Mouse (Mus musculus) testis, adult 2 months (tissue): Measurements from ENCODE around the gene Pex14. TPM values are rescaled to one million over a fixed set of nuclear protein-coding genes. Genes with fewer than 3 reads are reported as not detected.

Source experiments
- H3K27ac ChIP-seq: fragments of 200-500 bp; 2 replicates; pipeline ENCODE4 v1.5.1; 2012; ENCODE audit warnings: low read depth, low read length; ENCODE audit not compliant: control insufficient read depth, insufficient read depth
- H3K27me3 ChIP-seq: fragments of 200-500 bp; 2 replicates; pipeline ENCODE4 v1.6.1; 2012; ENCODE audit warnings: mild to moderate bottlenecking, low read length, moderate library complexity; ENCODE audit not compliant: control insufficient read depth, insufficient read depth
- H3K36me3 ChIP-seq: fragments of 200-500 bp; 2 replicates; pipeline ENCODE4 v1.6.1; 2012; ENCODE audit warnings: mild to moderate bottlenecking, low read length; ENCODE audit not compliant: control insufficient read depth, insufficient read depth
- H3K4me1 ChIP-seq: fragments of 200-500 bp; 2 replicates; pipeline ENCODE4 v1.6.1; 2012; ENCODE audit warnings: low read length; ENCODE audit not compliant: control insufficient read depth, insufficient read depth
- H3K4me3 ChIP-seq: fragments of 200-500 bp; 2 replicates; pipeline ENCODE4 v1.5.1; 2012; ENCODE audit warnings: low read depth, mild to moderate bottlenecking, low read length, moderate library complexity, mixed read lengths; ENCODE audit not compliant: control insufficient read depth
- CTCF ChIP-seq: fragments of 200-500 bp; IDR thresholded peaks from 2 replicates; pipeline ENCODE4 v1.5.1; 2012; ENCODE audit warnings: low read depth, mild to moderate bottlenecking, inconsistent platforms, low read length, moderate library complexity; ENCODE audit not compliant: control insufficient read depth, insufficient read depth, insufficient replicate concordance
- POLR2A ChIP-seq: fragments of 200-500 bp; IDR thresholded peaks from 2 replicates; pipeline ENCODE4 v1.6.1; 2012; ENCODE audit warnings: low read depth, mild to moderate bottlenecking, inconsistent platforms, low read length, moderate library complexity; ENCODE audit not compliant: control insufficient read depth
- polyA plus RNA-seq: library from polyadenylated mRNA; depleted of rRNA; stranded (reverse); fragments of >200 nt; gene quantifications from 2 replicates; pipeline ENCODE4 v1.2.3, GENCODE M21; 2012; rRNA removed

Gene Pex14
- polyA plus RNA-seq, 1 experiment, result 22.9 TPM

- Histone ChIP-seq H3K27me3 (no peaks in the 10 kb centered on the region), H3K27ac (no peak overlapping the region), H3K4me3 (no peak overlapping the region), H3K36me3 (no peaks in the 10 kb centered on the region), H3K4me1 (peaks cover 2% of the 10 kb centered on the region; the same call in 1 of the 2 replicates)
- TF ChIP-seq POLR2A (no peak), CTCF (no peak)
Observed at GRCm38 (mm10) chr4:148912134-148912533, 187.5 kb downstream of the Pex14 start.

Other genes starting within 250 kb of the Pex14 start
- gene Dffa, start 4.3 kb upstream of the Pex14 start, polyA plus RNA-seq, result 7.4 and 8.2 TPM in 2 replicates
- not detected in 2 replicates for gene Cort, start 26.9 kb upstream of the Pex14 start, polyA plus RNA-seq
- gene Cenps, start 37.8 kb upstream of the Pex14 start, polyA plus RNA-seq, result 10.3 and 12.2 TPM in 2 replicates
- gene Pgd, start 66.9 kb upstream of the Pex14 start, polyA plus RNA-seq, result 21.7 and 22.3 TPM in 2 replicates
- 24.9 and 25.9 TPM in 2 replicates for gene Kif1b, start 207.8 kb upstream of the Pex14 start, polyA plus RNA-seq